Mouse (Mus musculus): Measurements from ENCODE around the gene Slc39a2. TPM values are rescaled to one million over a fixed set of nuclear protein-coding genes. Genes with fewer than 3 reads are reported as not detected.
A peak's percentile ranks its signal among the peaks of the same experiment; 100 is the strongest.

Slc39a2 gene
- polyA plus RNA-seq, 1 experiment from 2014 or later = 2.0 TPM

- peak within 1 kb of the TSS; percentile 89 for H3K27ac ChIP-seq
- H3K4me2 ChIP-seq (replicated peaks) = peak within 1 kb of the TSS; percentile 88
- peak within 1 kb of the TSS; percentile 88 for H3K9ac ChIP-seq (replicated peaks)
- peaks cover 32% of the 10 kb centered on the region for H3K36me3 ChIP-seq
- WGBS = under 1% methylated on average over 43 of the region's 43 CpGs
- peak within 1 kb of the TSS; percentile 81 for H3K4me3 ChIP-seq (replicated peaks)
- no peaks in the 10 kb centered on the region for H3K9me3 ChIP-seq
- no peaks in the 10 kb centered on the region for H3K27me3 ChIP-seq
- ATAC-seq = peak; percentile 99
- H3K4me1 ChIP-seq (replicated peaks) = peaks cover 20% of the 10 kb centered on the region
Observed at GRCm38 (mm10) chr14:51884598-51885331, 7.9 kb upstream of the Slc39a2 start, which contains the start of gene Mettl17. Mettl17 (plus strand) TSS chr14:51884842.

- WGBS = 38% methylated on average over 6 of the region's 6 CpGs
- H3K4me1 ChIP-seq (replicated peaks) = peaks cover 20% of the 10 kb centered on the region
- peak overlapping the region; percentile 81 for H3K4me3 ChIP-seq (replicated peaks)
- peak overlapping the region; percentile 88 for H3K4me2 ChIP-seq (replicated peaks)
- H3K27me3 ChIP-seq = no peaks in the 10 kb centered on the region
- peaks cover 44% of the 10 kb centered on the region for H3K36me3 ChIP-seq
- no peak overlapping the region for H3K27ac ChIP-seq
- no peaks in the 10 kb centered on the region for H3K9me3 ChIP-seq
- ATAC-seq = no peak
- peak overlapping the region; percentile 88 for H3K9ac ChIP-seq (replicated peaks)
Observed at GRCm38 (mm10) chr14:51886051-51886450, 6.6 kb upstream of the Slc39a2 start.

- Histone ChIP-seq H3K9me3 (no peaks in the 10 kb centered on the region), H3K4me1 (replicated peaks) (peaks cover 17% of the 10 kb centered on the region), H3K4me3 (replicated peaks) (no peak overlapping the region), H3K4me2 (replicated peaks) (no peak overlapping the region), H3K36me3 (peaks cover 74% of the 10 kb centered on the region), H3K9ac (replicated peaks) (no peak overlapping the region), H3K27me3 (no peaks in the 10 kb centered on the region), H3K27ac (no peak overlapping the region)
- 91% methylated on average over 6 of the region's 6 CpGs for WGBS
- no peak for ATAC-seq
Observed at GRCm38 (mm10) chr14:51889833-51890232, 2.9 kb upstream of the Slc39a2 start.

GRCm38 (mm10) chr14:51893094-51893794 is 555 bp downstream of the Slc39a2 start:
- no peak overlapping the region for H3K9ac ChIP-seq (replicated peaks)
- 0 out of 2 replicates have a peak, but pooled peaks have one; percentile 32 for ATAC-seq
- no peaks in the 10 kb centered on the region for H3K9me3 ChIP-seq
- H3K4me3 ChIP-seq (replicated peaks) = no peak overlapping the region
- WGBS = 33% methylated on average over 10 of the region's 10 CpGs
- no peaks in the 10 kb centered on the region for H3K27me3 ChIP-seq
- H3K27ac ChIP-seq = no peak overlapping the region
- no peak overlapping the region for H3K4me2 ChIP-seq (replicated peaks)
- peaks cover 70% of the 10 kb centered on the region for H3K36me3 ChIP-seq
- H3K4me1 ChIP-seq (replicated peaks) = no peaks in the 10 kb centered on the region

- Histone ChIP-seq H3K27me3 (no peaks in the 10 kb centered on the region), H3K9ac (replicated peaks) (no peak overlapping the region), H3K4me2 (replicated peaks) (no peak overlapping the region), H3K36me3 (peaks cover 65% of the 10 kb centered on the region), H3K4me1 (replicated peaks) (no peaks in the 10 kb centered on the region), H3K27ac (no peak overlapping the region), H3K4me3 (replicated peaks) (no peak overlapping the region), H3K9me3 (no peaks in the 10 kb centered on the region)
- no peak for ATAC-seq
- WGBS = 61% methylated on average over 3 of the region's 3 CpGs
Observed at GRCm38 (mm10) chr14:51893809-51894208, 1.1 kb downstream of the Slc39a2 start.

GRCm38 (mm10) chr14:51895071-51895470 is 2.4 kb downstream of the Slc39a2 start:
- Histone ChIP-seq H3K9me3 (no peaks in the 10 kb centered on the region), H3K27ac (no peak overlapping the region), H3K4me2 (replicated peaks) (no peak overlapping the region), H3K36me3 (peaks cover 52% of the 10 kb centered on the region), H3K9ac (replicated peaks) (0 out of 2 replicates have a peak overlapping the region, but pooled peaks have one; percentile 16), H3K4me3 (replicated peaks) (no peak overlapping the region), H3K4me1 (replicated peaks) (no peaks in the 10 kb centered on the region), H3K27me3 (no peaks in the 10 kb centered on the region)
- no peak for ATAC-seq
- 78% methylated on average over 14 of the region's 14 CpGs for WGBS

GRCm38 (mm10) chr14:51896019-51896418 is 3.3 kb downstream of the Slc39a2 start:
- Histone ChIP-seq H3K4me3 (replicated peaks) (no peak overlapping the region), H3K4me2 (replicated peaks) (no peak overlapping the region), H3K27ac (no peak overlapping the region), H3K4me1 (replicated peaks) (no peaks in the 10 kb centered on the region), H3K36me3 (peaks cover 43% of the 10 kb centered on the region), H3K9me3 (no peaks in the 10 kb centered on the region), H3K9ac (replicated peaks) (no peak overlapping the region), H3K27me3 (no peaks in the 10 kb centered on the region)
- ATAC-seq = no peak
- 86% methylated on average over 6 of the region's 6 CpGs for WGBS

GRCm38 (mm10) chr14:51896539-51897170 is 4.0 kb downstream of the Slc39a2 start:
- H3K4me3 ChIP-seq (replicated peaks) = no peak overlapping the region
- WGBS = 81% methylated on average over 8 of the region's 8 CpGs
- no peak overlapping the region for H3K9ac ChIP-seq (replicated peaks)
- H3K27me3 ChIP-seq = no peaks in the 10 kb centered on the region
- H3K4me1 ChIP-seq (replicated peaks) = no peaks in the 10 kb centered on the region
- ATAC-seq = no peak
- no peak overlapping the region for H3K27ac ChIP-seq
- H3K9me3 ChIP-seq = no peaks in the 10 kb centered on the region
- H3K36me3 ChIP-seq = peaks cover 37% of the 10 kb centered on the region
- H3K4me2 ChIP-seq (replicated peaks) = no peak overlapping the region

- H3K4me3 ChIP-seq (replicated peaks) = no peak overlapping the region
- 93% methylated on average over 1 of the region's 1 CpGs for WGBS
Observed at GRCm38 (mm10) chr14:51899351-51899750, 6.7 kb downstream of the Slc39a2 start.

GRCm38 (mm10) chr14:51902806-51903710 is 10.4 kb downstream of the Slc39a2 start:
- Histone ChIP-seq H3K4me1 (replicated peaks) (no peaks in the 10 kb centered on the region), H3K9ac (replicated peaks) (no peak overlapping the region), H3K36me3 (no peaks in the 10 kb centered on the region), H3K9me3 (no peaks in the 10 kb centered on the region), H3K4me3 (replicated peaks) (no peak overlapping the region), H3K27me3 (no peaks in the 10 kb centered on the region), H3K4me2 (replicated peaks) (no peak overlapping the region), H3K27ac (no peak overlapping the region)
- peak; percentile 75 for ATAC-seq
- WGBS = 64% methylated on average over 9 of the region's 9 CpGs

More at GRCm38 (mm10) chr14:51899351-51899750, 6.7 kb downstream of the Slc39a2 start:
- no peaks in the 10 kb centered on the region for H3K9me3 ChIP-seq
- ATAC-seq = no peak
- no peak overlapping the region for H3K27ac ChIP-seq
- H3K9ac ChIP-seq (replicated peaks) = no peak overlapping the region
- no peaks in the 10 kb centered on the region for H3K4me1 ChIP-seq (replicated peaks)
- peaks cover 18% of the 10 kb centered on the region for H3K36me3 ChIP-seq
- H3K27me3 ChIP-seq = no peaks in the 10 kb centered on the region
- H3K4me2 ChIP-seq (replicated peaks) = no peak overlapping the region

GRCm38 (mm10) chr14:51903782-51904181 is 11.1 kb downstream of the Slc39a2 start:
- H3K27ac ChIP-seq = no peak overlapping the region
- no peaks in the 10 kb centered on the region for H3K9me3 ChIP-seq
- no peak overlapping the region for H3K9ac ChIP-seq (replicated peaks)
- H3K36me3 ChIP-seq = no peaks in the 10 kb centered on the region
- ATAC-seq = peak; percentile 41
- no peak overlapping the region for H3K4me2 ChIP-seq (replicated peaks)
- H3K27me3 ChIP-seq = no peaks in the 10 kb centered on the region
- no peaks in the 10 kb centered on the region for H3K4me1 ChIP-seq (replicated peaks)
- WGBS = 89% methylated on average over 9 of the region's 9 CpGs
- no peak overlapping the region for H3K4me3 ChIP-seq (replicated peaks)
